Comparison of ENCODE assay signal across 16 mouse cellular contexts in genomic region chr9:45550210-45550609, GRCm38 (mm10).
A peak's percentile ranks its signal among the peaks of the same experiment; 100 is the strongest.
DNase-seq lines count a peak whose midpoint lies in the region; ATAC-seq and TF ChIP-seq lines count a peak whose summit lies in the region.
"Had no signal": no experiment of that assay in that cellular context is flagged by ENCODE, and none has a peak within 500 bp of the region (broad histone marks: within the 10 kb centered on the region; RNA-seq: fewer than 3 reads in every experiment).

No protein-coding gene starts in this region.

- no peaks in the 10 kb centered on the region for H3K9me3 ChIP-seq in forebrain, embryonic 10.5 days
- no peaks in the 10 kb centered on the region for H3K9me3 ChIP-seq in forebrain, embryonic 11.5 days (ENCODE audit: control insufficient read depth, low read length)
- H3K9me3 ChIP-seq in hindbrain, embryonic 15.5 days: no peaks in the 10 kb centered on the region
- H3K9me3 ChIP-seq in midbrain, postnatal 0 days (ENCODE audit: low read length): no peaks in the 10 kb centered on the region
- H3K9me3 ChIP-seq: lung, embryonic 15.5 days had no signal

- no peak overlapping the region for H3K4me2 ChIP-seq in forebrain, embryonic 11.5 days (ENCODE audit: low read depth, low read length, severe bottlenecking)
- H3K4me2 ChIP-seq in hindbrain, embryonic 15.5 days: no peak overlapping the region
- H3K4me2 ChIP-seq in midbrain, postnatal 0 days (ENCODE audit: low read depth, low read length, poor library complexity, severe bottlenecking): no peak overlapping the region
- H3K4me2 ChIP-seq: lung, embryonic 15.5 days had no signal

- no peak for DNase-seq in forebrain, embryonic 10.5 days (ENCODE audit: extremely low spot score, low spot score)
- no peak for DNase-seq in forebrain, embryonic 11.5 days (ENCODE audit: low spot score)
- peak; percentile 61 to 72 for DNase-seq in cerebellum, postnatal 10 days
- peak; percentile 31 for DNase-seq in midbrain, postnatal 0 days (ENCODE audit: low spot score)
- no peak for DNase-seq in adrenal gland, adult (ENCODE audit: inconsistent age in 2 of 2, low spot score in 1 of 2)
- DNase-seq in spleen, adult 18-20 months: no peak
- no peak for DNase-seq in frontal cortex, postnatal 36 days (ENCODE audit: low spot score in 2 of 2)
- DNase-seq: adrenal gland, postnatal 25 days; B cell, adult 2 months; embryo, embryonic 11 days; gastrocnemius, postnatal 10 days; heart, postnatal 36 days; kidney, adult 11 months; thymus, postnatal 4 days had no signal

- no peak for ATAC-seq in forebrain, embryonic 11.5 days (replicated peaks; ENCODE audit: low FRiP score)
- peak; percentile 43; the same call in 1 of the 2 replicates for ATAC-seq in hindbrain, embryonic 15.5 days (ENCODE audit: low FRiP score, low read depth)
- ATAC-seq in midbrain, postnatal 0 days (ENCODE audit: low FRiP score): 0 out of 2 replicates have a peak, but pooled peaks have one; percentile 25

- H3K4me1 ChIP-seq in forebrain, embryonic 10.5 days: peaks cover 43% of the 10 kb centered on the region
- H3K4me1 ChIP-seq in forebrain, embryonic 11.5 days (replicated peaks; ENCODE audit: control insufficient read depth, insufficient read depth, low read length): peaks cover 13% of the 10 kb centered on the region
- H3K4me1 ChIP-seq in hindbrain, embryonic 15.5 days (replicated peaks): peaks cover 48% of the 10 kb centered on the region
- peaks cover 11% of the 10 kb centered on the region; the same call in 1 of the 2 replicates for H3K4me1 ChIP-seq in midbrain, postnatal 0 days (ENCODE audit: insufficient read depth, low read length)

- H3K27ac ChIP-seq in forebrain, embryonic 10.5 days: peak overlapping the region; percentile 45
- H3K27ac ChIP-seq in forebrain, embryonic 11.5 days (ENCODE audit: low read depth, low read length): no peak overlapping the region
- H3K27ac ChIP-seq in hindbrain, embryonic 15.5 days (replicated peaks): peak overlapping the region; percentile 51
- peak overlapping the region; percentile 38 for H3K27ac ChIP-seq in midbrain, postnatal 0 days (ENCODE audit: low read depth, low read length)
- H3K27ac ChIP-seq: lung, embryonic 15.5 days had no signal

- no peaks in the 10 kb centered on the region for H3K36me3 ChIP-seq in forebrain, embryonic 10.5 days (replicated peaks)
- H3K36me3 ChIP-seq in forebrain, embryonic 11.5 days (ENCODE audit: control insufficient read depth, insufficient read depth, low read length): no peaks in the 10 kb centered on the region
- no peaks in the 10 kb centered on the region for H3K36me3 ChIP-seq in hindbrain, embryonic 15.5 days
- no peaks in the 10 kb centered on the region for H3K36me3 ChIP-seq in midbrain, postnatal 0 days (ENCODE audit: insufficient read depth, low read length)
- H3K36me3 ChIP-seq: lung, embryonic 15.5 days had no signal

- no peak overlapping the region for H3K4me3 ChIP-seq in forebrain, embryonic 10.5 days
- no peak overlapping the region for H3K4me3 ChIP-seq in forebrain, embryonic 11.5 days (ENCODE audit: low read depth, low read length)
- no peak overlapping the region for H3K4me3 ChIP-seq in hindbrain, embryonic 15.5 days
- H3K4me3 ChIP-seq in midbrain, postnatal 0 days (ENCODE audit: low read depth, low read length): no peak overlapping the region
- H3K4me3 ChIP-seq: lung, embryonic 15.5 days had no signal

- H3K9ac ChIP-seq in forebrain, embryonic 11.5 days (ENCODE audit: low read length): no peak overlapping the region
- no peak overlapping the region for H3K9ac ChIP-seq in hindbrain, embryonic 15.5 days
- no peak overlapping the region for H3K9ac ChIP-seq in midbrain, postnatal 0 days (replicated peaks; ENCODE audit: low read length, poor library complexity, severe bottlenecking)
- H3K9ac ChIP-seq: lung, embryonic 15.5 days had no signal

- H3K27me3 ChIP-seq in forebrain, embryonic 10.5 days (ENCODE audit: poor library complexity, severe bottlenecking): no peaks in the 10 kb centered on the region
- H3K27me3 ChIP-seq in forebrain, embryonic 11.5 days (ENCODE audit: control insufficient read depth, insufficient read depth, low read length): no peaks in the 10 kb centered on the region
- no peaks in the 10 kb centered on the region for H3K27me3 ChIP-seq in hindbrain, embryonic 15.5 days
- no peaks in the 10 kb centered on the region for H3K27me3 ChIP-seq in midbrain, postnatal 0 days (ENCODE audit: insufficient read depth, low read length)
- H3K27me3 ChIP-seq: lung, embryonic 15.5 days had no signal

- 38% methylated on average over 6 of the region's 6 CpGs for WGBS in forebrain, embryonic 10.5 days
- WGBS in forebrain, embryonic 11.5 days: 37% methylated on average over 6 of the region's 6 CpGs
- WGBS in hindbrain, embryonic 15.5 days: 23% methylated on average over 6 of the region's 6 CpGs
- WGBS in midbrain, postnatal 0 days: 29% methylated on average over 6 of the region's 6 CpGs

- no peak for TF ChIP-seq CTCF in midbrain, postnatal 0 days (IDR thresholded peaks at IDR 0.05)

Comparison
In these comparisons a context has a peak if more than half of its experiments do, and no peak if none do; other contexts are left out.
1. DNase-seq: peak in cerebellum, postnatal 10 days (2 of 2) and midbrain, postnatal 0 days (single experiment); none in forebrain, embryonic 10.5 days (single experiment), forebrain, embryonic 11.5 days (single experiment), adrenal gland, adult (0 of 2), spleen, adult 18-20 months (0 of 2) and frontal cortex, postnatal 36 days (0 of 2).